Mouse (Mus musculus) forebrain, postnatal 0 days (tissue): ENCODE results near the gene Pcnx2. TPM values are rescaled to one million over a fixed set of nuclear protein-coding genes. Genes with fewer than 3 reads are reported as not detected.

Experiments
- ATAC-seq: fragments of 200-750 bp; cut with Nextera tagmentation; 2 replicates; pipeline ENCODE4 v1.8.0; 2017; ENCODE audit warnings: mild to moderate bottlenecking, moderate library complexity
- DNase-seq: peaks from one replicate; pipeline ENCODE4 v3.0.0-alpha.2; 2015
- H3K27ac ChIP-seq: fragments of 300-500 bp; sonication (generic); 2 replicates; pipeline ENCODE4 v1.5.1; 2014; ENCODE audit warnings: low read depth, mild to moderate bottlenecking, antibody characterized with exemption, low read length, moderate library complexity, mixed read lengths
- H3K27me3 ChIP-seq: fragments of 300-500 bp; sonication (generic); 2 replicates; pipeline ENCODE4 v1.6.1; 2014; ENCODE audit warnings: mild to moderate bottlenecking, low read length, mixed read lengths; ENCODE audit not compliant: insufficient read depth
- H3K36me3 ChIP-seq: fragments of 300-500 bp; sonication (generic); 2 replicates; pipeline ENCODE4 v1.6.1; 2014; ENCODE audit warnings: mild to moderate bottlenecking, moderate library complexity; ENCODE audit not compliant: insufficient read depth
- H3K4me1 ChIP-seq: fragments of 300-500 bp; sonication (generic); 2 replicates; pipeline ENCODE4 v1.6.1; 2014; ENCODE audit warnings: antibody characterized with exemption; ENCODE audit not compliant: insufficient read depth
- H3K4me2 ChIP-seq: fragments of 300-500 bp; sonication (generic); 2 replicates; pipeline ENCODE4 v1.6.1; 2014; ENCODE audit warnings: low read depth, mild to moderate bottlenecking, moderate library complexity
- H3K4me3 ChIP-seq: fragments of 300-500 bp; sonication (generic); 2 replicates; pipeline ENCODE4 v1.5.1; 2014; ENCODE audit warnings: low read depth, low read length, mixed read lengths
- H3K9ac ChIP-seq: fragments of 300-500 bp; sonication (generic); 2 replicates; pipeline ENCODE4 v1.6.1; 2014; ENCODE audit warnings: mild to moderate bottlenecking
- H3K9me3 ChIP-seq: fragments of 300-500 bp; sonication (generic); 2 replicates; pipeline ENCODE4 v1.6.1; 2016; ENCODE audit warnings: low read length
- CTCF ChIP-seq: sonication (generic); IDR thresholded peaks from 2 replicates; pipeline ENCODE4 v1.5.1; 2016; ENCODE audit warnings: antibody characterized with exemption, control low read depth, low read depth
- WGBS: fragments of 180-500 bp; shearing (Covaris S2); extraction: QIAGEN DNeasy Blood & Tissue Kit; methylation state at CpG from one replicate; pipeline ENCODE4 v1.1.7; 2014; 5-methylcytosine and 5-hydroxymethylcytosine counted together
- polyA plus RNA-seq: library from polyadenylated mRNA; unstranded; fragments of >200 nt; fragmentation: Nextera tagmentation; extraction: Ambion mirVana; gene quantifications from 2 replicates; pipeline ENCODE4 v1.2.1, GENCODE M21; 2015
- total RNA-seq: library from RNA; depleted of rRNA; stranded (reverse); fragments of >200 nt; gene quantifications from 2 replicates; pipeline ENCODE4 v1.2.3, GENCODE M21; 2014

Gene Pcnx2
- total and polyA plus RNA-seq, 2 experiments from 2014 or later, result 2.1 to 12.3 TPM

GRCm38 (mm10) chr8:125911229-125911580 lies 13.1 kb upstream of the Pcnx2 start:
- Histone ChIP-seq H3K9ac (peak overlapping the region; percentile 54), H3K27me3 (peaks cover 27% of the 10 kb centered on the region), H3K36me3 (no peaks in the 10 kb centered on the region), H3K4me1 (peaks cover 5% of the 10 kb centered on the region), H3K27ac (no peak overlapping the region), H3K4me2 (peak overlapping the region; percentile 99), H3K9me3 (no peaks in the 10 kb centered on the region), H3K4me3 (peak overlapping the region; percentile 64)
- DNase-seq (no peak), ATAC-seq (no peak; the same call in 1 of the 2 replicates)
- WGBS, result 6% methylated on average over 31 of the region's 31 CpGs
- TF ChIP-seq CTCF, result no peak

DNA sequence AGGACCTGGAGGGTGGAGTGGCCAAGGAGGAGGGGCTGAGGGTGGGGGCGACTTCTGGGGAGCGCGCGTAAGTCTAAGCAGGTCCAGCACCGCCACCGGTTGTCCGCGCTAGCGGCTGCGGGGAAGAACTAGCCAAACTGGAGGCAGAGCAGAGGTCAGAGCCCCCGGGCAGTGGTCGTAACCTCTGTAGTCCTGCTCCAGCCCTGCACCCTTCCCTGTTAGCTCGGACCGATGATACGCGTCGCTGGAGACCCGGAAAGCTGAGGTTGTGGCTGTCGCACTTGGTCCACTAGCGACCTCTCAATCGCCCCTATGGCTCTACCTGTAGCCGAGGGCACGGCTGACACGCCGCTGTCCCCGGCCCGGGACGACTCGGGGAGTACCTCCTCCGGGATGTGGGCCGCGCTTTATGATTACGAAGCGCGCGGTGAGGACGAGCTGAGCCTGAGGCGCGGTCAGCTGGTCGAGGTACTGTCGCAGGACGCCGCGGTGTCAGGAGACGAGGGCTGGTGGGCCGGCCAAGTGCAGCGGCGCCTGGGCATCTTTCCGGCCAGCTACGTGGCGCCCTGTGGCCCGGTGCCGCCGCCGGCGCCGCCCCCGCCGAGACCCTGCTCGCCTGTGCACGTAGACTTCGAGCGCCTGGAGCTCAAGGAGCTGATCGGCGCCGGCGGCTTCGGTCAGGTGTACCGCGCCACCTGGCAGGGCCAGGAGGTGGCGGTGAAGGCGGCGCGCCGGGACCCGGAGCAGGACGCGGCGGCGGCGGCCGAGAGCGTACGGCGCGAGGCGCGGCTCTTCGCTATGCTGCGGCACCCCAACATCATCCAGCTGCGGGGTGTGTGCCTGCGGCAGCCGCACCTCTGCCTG lies 12.5 kb upstream of the Pcnx2 start, which contains the start of gene Map3k21:
Map3k21 (plus strand) TSS at position 86 of the 864 bp plus-strand sequence.
- H3K4me3 ChIP-seq, result peak within 1 kb of the TSS; percentile 64
- H3K4me1 ChIP-seq, result peaks cover 5% of the 10 kb centered on the region
- no peaks in the 10 kb centered on the region for H3K9me3 ChIP-seq
- H3K27me3 ChIP-seq, result peaks cover 27% of the 10 kb centered on the region
- H3K36me3 ChIP-seq, result no peaks in the 10 kb centered on the region
- DNase-seq (peak; percentile 43), ATAC-seq (peak; percentile 77)
- WGBS, result 2% methylated on average over 91 of the region's 93 CpGs
- peak within 1 kb of the TSS; percentile 54 for H3K9ac ChIP-seq
- no peak within 1 kb of the TSS for H3K27ac ChIP-seq
- 0 out of 2 replicates have a peak, but pooled peaks have one; percentile 3 for TF ChIP-seq CTCF
- peak within 1 kb of the TSS; percentile 99 for H3K4me2 ChIP-seq

DNA sequence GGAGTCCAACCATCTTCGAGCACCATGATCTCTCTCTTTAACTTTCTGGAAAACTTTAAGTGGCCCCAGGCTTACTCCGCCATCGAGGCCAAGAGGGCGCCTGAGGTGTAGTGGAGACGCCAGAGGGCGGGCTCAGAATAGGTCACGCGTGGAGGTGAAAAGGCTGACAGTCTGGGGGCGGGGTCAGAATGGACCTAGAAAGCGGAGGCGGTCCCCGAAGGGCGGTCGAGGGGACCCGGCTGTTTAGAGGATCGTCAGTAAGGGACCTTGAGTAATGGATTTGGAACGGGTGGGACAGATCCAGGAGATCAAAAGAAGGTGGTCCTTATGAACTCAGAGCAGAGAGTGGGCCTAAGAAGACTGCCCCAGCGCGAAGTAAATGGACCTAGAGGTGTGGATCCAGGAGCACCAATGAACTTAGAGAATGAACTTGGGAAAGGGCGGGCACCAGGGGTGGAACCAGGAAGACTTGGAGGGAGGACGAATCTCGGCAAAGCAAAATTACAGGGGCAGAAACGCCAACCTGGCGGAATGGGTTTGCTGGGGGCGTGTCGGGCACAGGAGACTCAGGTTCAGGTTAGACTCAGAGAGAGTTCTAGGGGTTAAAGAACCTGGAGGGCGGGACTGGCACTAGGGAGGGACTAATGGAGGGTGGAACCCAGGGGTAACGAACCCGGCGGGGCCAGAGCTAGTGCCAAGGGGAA lies 11.7 kb upstream of the Pcnx2 start:
- Histone ChIP-seq H3K27me3 (peaks cover 27% of the 10 kb centered on the region), H3K4me3 (peak overlapping the region; percentile 64), H3K36me3 (no peaks in the 10 kb centered on the region), H3K4me2 (peak overlapping the region; percentile 99), H3K4me1 (peaks cover 5% of the 10 kb centered on the region), H3K9me3 (no peaks in the 10 kb centered on the region), H3K9ac (no peak overlapping the region), H3K27ac (no peak overlapping the region)
- 7% methylated on average over 30 of the region's 30 CpGs for WGBS
- ATAC-seq (peak; percentile 6; the same call in 1 of the 2 replicates), DNase-seq (no peak)
- no peak for TF ChIP-seq CTCF

- no peak overlapping the region for H3K4me2 ChIP-seq
- no peak overlapping the region for H3K9ac ChIP-seq
- peaks cover 5% of the 10 kb centered on the region for H3K4me1 ChIP-seq
- H3K27ac ChIP-seq, result no peak overlapping the region
- TF ChIP-seq CTCF, result peak; percentile 40
- ATAC-seq (no peak), DNase-seq (no peak)
- WGBS, result 77% methylated on average over 2 of the region's 2 CpGs
- H3K27me3 ChIP-seq, result peaks cover 21% of the 10 kb centered on the region
- no peaks in the 10 kb centered on the region for H3K9me3 ChIP-seq
- no peak overlapping the region for H3K4me3 ChIP-seq
- no peaks in the 10 kb centered on the region for H3K36me3 ChIP-seq
Observed at GRCm38 (mm10) chr8:125907311-125907710, 9.2 kb upstream of the Pcnx2 start.

GRCm38 (mm10) chr8:125905341-125905740 lies 7.2 kb upstream of the Pcnx2 start:
- no peaks in the 10 kb centered on the region for H3K36me3 ChIP-seq
- TF ChIP-seq CTCF, result no peak
- 78% methylated on average over 2 of the region's 2 CpGs for WGBS
- no peak overlapping the region for H3K9ac ChIP-seq
- peaks cover 5% of the 10 kb centered on the region; the same call in 1 of the 2 replicates for H3K4me1 ChIP-seq
- DNase-seq, result no peak
- H3K4me3 ChIP-seq, result no peak overlapping the region
- no peak overlapping the region for H3K27ac ChIP-seq
- no peak for ATAC-seq
- H3K27me3 ChIP-seq, result peaks cover 13% of the 10 kb centered on the region
- no peak overlapping the region for H3K4me2 ChIP-seq
- no peaks in the 10 kb centered on the region for H3K9me3 ChIP-seq

DNA sequence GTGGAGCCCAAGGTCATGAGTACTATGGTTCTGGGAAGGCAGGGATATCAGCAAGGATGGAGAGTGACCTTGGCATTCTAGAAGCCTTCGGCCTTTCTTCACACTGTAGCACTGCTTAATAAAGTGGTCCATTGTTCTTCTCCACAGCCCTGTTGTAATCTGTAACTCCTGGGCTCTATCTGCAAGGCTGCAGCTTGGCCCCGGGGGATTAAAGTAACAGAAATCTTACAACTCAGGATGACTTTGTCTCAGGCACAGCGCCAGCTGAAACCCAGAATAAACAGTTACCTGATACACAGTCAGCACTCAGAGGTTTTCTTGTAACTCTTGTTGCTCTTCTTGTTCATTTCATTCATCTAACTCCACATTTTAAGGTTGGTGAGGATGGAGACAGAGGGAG lies 4.4 kb upstream of the Pcnx2 start:
- Histone ChIP-seq H3K4me2 (no peak overlapping the region), H3K27me3 (no peaks in the 10 kb centered on the region), H3K27ac (no peak overlapping the region), H3K4me1 (no peaks in the 10 kb centered on the region), H3K4me3 (no peak overlapping the region), H3K9me3 (no peaks in the 10 kb centered on the region), H3K9ac (no peak overlapping the region), H3K36me3 (no peaks in the 10 kb centered on the region)
- DNase-seq (no peak), ATAC-seq (no peak)
- WGBS, result 43% methylated on average over 3 of the region's 3 CpGs
- no peak for TF ChIP-seq CTCF

GRCm38 (mm10) chr8:125901167-125901566 lies 3.0 kb upstream of the Pcnx2 start:
- ATAC-seq (no peak), DNase-seq (peak; percentile 46)
- TF ChIP-seq CTCF, result peak; percentile 40
- Histone ChIP-seq H3K27me3 (no peaks in the 10 kb centered on the region), H3K9me3 (no peaks in the 10 kb centered on the region), H3K4me1 (peaks cover 8% of the 10 kb centered on the region; the same call in 1 of the 2 replicates), H3K9ac (no peak overlapping the region), H3K36me3 (no peaks in the 10 kb centered on the region), H3K4me3 (no peak overlapping the region), H3K27ac (no peak overlapping the region), H3K4me2 (no peak overlapping the region)
- 24% methylated on average over 2 of the region's 2 CpGs for WGBS
